Mouse (Mus musculus) brain, embryonic 14.5 days (tissue): ENCODE data around the gene Abat.

Source experiments
- CTCF ChIP-seq: fragments of 200-500 bp; IDR thresholded peaks from 2 replicates; pipeline ENCODE4 v1.5.1; 2012; ENCODE audit warnings: inconsistent platforms, mild to moderate bottlenecking, moderate library complexity, borderline replicate concordance; ENCODE audit not compliant: insufficient read depth, insufficient read length; ENCODE audit errors: extremely low read depth
- POLR2A ChIP-seq: fragments of 200-500 bp; IDR thresholded peaks from 2 replicates; pipeline ENCODE4 v1.6.1; 2012; ENCODE audit warnings: mild to moderate bottlenecking, inconsistent platforms, borderline replicate concordance; ENCODE audit not compliant: poor library complexity, insufficient read depth, insufficient read length, severe bottlenecking; ENCODE audit errors: extremely low read depth

DNA sequence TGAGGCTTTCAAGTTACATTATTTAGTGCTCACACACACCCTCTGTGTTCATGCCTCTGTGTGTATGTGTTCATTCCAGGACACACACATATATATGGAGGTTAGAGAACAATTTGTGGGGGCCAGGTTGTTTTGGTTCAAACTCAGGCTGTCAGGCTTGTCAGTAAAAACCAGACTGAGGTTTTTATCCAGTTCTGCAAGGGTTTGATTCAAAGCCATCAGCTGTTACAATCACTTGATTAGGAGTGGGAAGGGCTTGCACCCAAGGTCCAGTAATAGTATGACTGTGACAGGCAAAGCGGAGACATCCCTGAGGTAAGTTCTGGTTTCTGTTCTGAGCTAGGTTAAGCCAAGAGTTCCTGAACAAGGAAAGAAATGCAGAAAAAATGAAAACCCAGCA lies 16.2 kb downstream of the Abat start:
- no peak for TF ChIP-seq CTCF
- TF ChIP-seq POLR2A = no peak
